Mouse (Mus musculus): ENCODE data around the gene Gnptg.

DNA sequence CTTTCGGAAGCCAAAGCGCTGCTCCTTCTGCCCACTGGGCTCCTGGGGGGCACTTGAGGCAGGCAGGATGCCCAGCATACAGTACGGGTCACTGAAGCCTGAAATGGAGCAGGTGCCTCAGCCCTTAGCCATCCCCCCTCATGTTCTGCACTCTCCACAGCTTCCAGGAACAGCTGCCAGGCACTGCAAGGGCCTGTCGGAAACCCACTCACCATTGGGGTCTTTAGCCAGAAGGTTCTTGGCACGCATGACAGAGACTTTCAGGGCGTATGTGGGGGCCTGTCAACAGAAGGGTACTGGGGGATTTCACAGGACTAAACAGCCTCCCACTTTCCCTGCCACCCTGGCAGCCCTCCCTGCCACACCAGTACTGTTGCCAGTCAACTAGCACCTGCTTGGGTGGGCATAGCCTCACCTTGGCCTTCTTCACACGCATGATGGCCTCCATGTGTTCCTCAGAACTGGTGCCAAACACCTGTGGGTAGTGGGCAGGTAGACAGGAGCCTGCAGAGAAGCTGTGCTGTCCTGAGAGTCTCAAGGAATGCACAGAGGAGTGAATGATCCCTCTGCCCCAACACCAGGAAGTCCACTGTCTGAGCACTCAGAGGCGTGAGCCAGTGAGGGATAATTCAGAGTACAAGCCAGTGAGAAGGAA, 10.4 kb upstream of the Gnptg start:
- no peak for TF ChIP-seq CTCF (IDR thresholded peaks at IDR 0.05; ENCODE audit: borderline replicate concordance, extremely low read depth, insufficient read depth, insufficient read length)
- no peak for TF ChIP-seq POLR2A (IDR thresholded peaks at IDR 0.05; ENCODE audit: borderline replicate concordance, extremely low read depth, insufficient read depth, insufficient read length, poor library complexity, severe bottlenecking)
